Comparison of ENCODE assay signal across 9 mouse cellular contexts in genomic region chr5:21434148-21434929, GRCm38 (mm10). TPM values are rescaled to one million over a fixed set of nuclear protein-coding genes. Genes with fewer than 3 reads are reported as not detected.
DNase-seq lines count a peak whose midpoint lies in the region; ATAC-seq lines count a peak whose summit lies in the region.
"Had no signal": no experiment of that assay in that cellular context is flagged by ENCODE, and none has a peak within 500 bp of the region (broad histone marks: within the 10 kb centered on the region; RNA-seq: fewer than 3 reads in every experiment).

No protein-coding gene starts in this region.

- no peak overlapping the region for H3K27ac ChIP-seq in hindbrain, embryonic 11.5 days (ENCODE audit: low read depth, low read length)
- H3K27ac ChIP-seq in hindbrain, embryonic 10.5 days: no peak overlapping the region
- no peak overlapping the region for H3K27ac ChIP-seq in hindbrain, embryonic 14.5 days

- no peak for ATAC-seq in hindbrain, embryonic 11.5 days (ENCODE audit: low FRiP score)
- ATAC-seq in cerebellum, adult (ENCODE audit: insufficient number of reproducible peaks, low FRiP score, low TSS enrichment): peak; percentile 95
- ATAC-seq in hindbrain, embryonic 14.5 days (ENCODE audit: low FRiP score): peak; percentile 57; the same call in 1 of the 2 replicates

- no peaks in the 10 kb centered on the region for H3K27me3 ChIP-seq in hindbrain, embryonic 11.5 days (ENCODE audit: control insufficient read depth, insufficient read depth, low read length)
- H3K27me3 ChIP-seq in hindbrain, embryonic 10.5 days (ENCODE audit: insufficient read depth, poor library complexity, severe bottlenecking): no peaks in the 10 kb centered on the region
- H3K27me3 ChIP-seq in hindbrain, embryonic 14.5 days (ENCODE audit: control insufficient read depth, insufficient read depth, low read length): no peaks in the 10 kb centered on the region

- H3K36me3 ChIP-seq in hindbrain, embryonic 11.5 days (ENCODE audit: control insufficient read depth, insufficient read depth, low read length): no peaks in the 10 kb centered on the region
- H3K36me3 ChIP-seq in hindbrain, embryonic 10.5 days: no peaks in the 10 kb centered on the region
- no peaks in the 10 kb centered on the region for H3K36me3 ChIP-seq in hindbrain, embryonic 14.5 days (replicated peaks; ENCODE audit: control insufficient read depth, insufficient read depth)

- WGBS in hindbrain, embryonic 11.5 days: 81% methylated on average over 11 of the region's 11 CpGs
- WGBS in hindbrain, embryonic 10.5 days: 81% methylated on average over 11 of the region's 11 CpGs
- 77% methylated on average over 11 of the region's 11 CpGs for WGBS in hindbrain, embryonic 14.5 days

- peak; percentile 31 for DNase-seq in hindbrain, embryonic 11.5 days (ENCODE audit: low spot score)
- DNase-seq in hindbrain, embryonic 10.5 days (ENCODE audit: low spot score): no peak
- DNase-seq in 3T3-L1 (ENCODE audit: low read depth, low spot score): peak; percentile 92
- DNase-seq in hindbrain, embryonic 14.5 days (ENCODE audit: low spot score): peak; percentile 64
- peak; percentile 9 for DNase-seq in retina, adult 2 months (ENCODE audit: low read depth, low spot score)
- no peak for DNase-seq in gastrocnemius, postnatal 36 days
- no peak for DNase-seq in ovary, postnatal 36 days (ENCODE audit: low spot score)

- H3K9me3 ChIP-seq in hindbrain, embryonic 11.5 days (ENCODE audit: control insufficient read depth, low read length): no peaks in the 10 kb centered on the region
- no peaks in the 10 kb centered on the region for H3K9me3 ChIP-seq in hindbrain, embryonic 10.5 days
- no peaks in the 10 kb centered on the region for H3K9me3 ChIP-seq in hindbrain, embryonic 14.5 days (ENCODE audit: control insufficient read depth, low read length)

- no peaks in the 10 kb centered on the region for H3K4me1 ChIP-seq in hindbrain, embryonic 11.5 days (replicated peaks; ENCODE audit: control insufficient read depth, insufficient read depth, low read length)
- H3K4me1 ChIP-seq in hindbrain, embryonic 10.5 days (replicated peaks): peaks cover 4% of the 10 kb centered on the region; the same call in 1 of the 2 replicates
- H3K4me1 ChIP-seq in hindbrain, embryonic 14.5 days (replicated peaks; ENCODE audit: control insufficient read depth, insufficient read depth, low read length): no peaks in the 10 kb centered on the region

- no peak overlapping the region for H3K4me2 ChIP-seq in hindbrain, embryonic 11.5 days (replicated peaks; ENCODE audit: low read depth, low read length)
- H3K4me2 ChIP-seq in hindbrain, embryonic 14.5 days (replicated peaks): no peak overlapping the region

- H3K4me3 ChIP-seq in hindbrain, embryonic 11.5 days (ENCODE audit: low read depth, low read length): no peak overlapping the region
- H3K4me3 ChIP-seq in hindbrain, embryonic 10.5 days: no peak overlapping the region
- H3K4me3 ChIP-seq in hindbrain, embryonic 14.5 days (replicated peaks; ENCODE audit: low read length): no peak overlapping the region

- intact Hi-C loops in gastrocnemius, postnatal 36 days (cut with DNase I): no loop called here

- H3K9ac ChIP-seq in hindbrain, embryonic 11.5 days (ENCODE audit: low read depth, low read length): no peak overlapping the region
- H3K9ac ChIP-seq in hindbrain, embryonic 14.5 days: no peak overlapping the region

RNA-seq across cellular contexts. Expression of gene Fam185a, which starts 9.6 kb away (rescaled TPM):
- 4.7 and 5.7 TPM in 2 replicates for polyA plus RNA-seq in hindbrain, embryonic 11.5 days (2014; fragmentation: Nextera tagmentation; extraction: Ambion mirVana)
- 4.6 TPM in 2 replicates for polyA plus RNA-seq in hindbrain, embryonic 10.5 days (2016; fragmentation: Nextera tagmentation; extraction: Ambion mirVana)
- 9.5 and 10.8 TPM in 2 replicates for polyA plus RNA-seq in hindbrain, embryonic 14.5 days (2014; fragmentation: Nextera tagmentation; extraction: Ambion mirVana)
- 1 to 10 TPM; 7.6 to 9.1 TPM for total RNA-seq in gastrocnemius, postnatal 36 days (2021)

RNA-seq across cellular contexts. Expression of gene Ccdc146, which starts 9.9 kb away (rescaled TPM):
- polyA plus RNA-seq in hindbrain, embryonic 11.5 days (2014; fragmentation: Nextera tagmentation; extraction: Ambion mirVana): 0.88 and 1.5 TPM in 2 replicates
- 0.68 and 1.3 TPM in 2 replicates for polyA plus RNA-seq in hindbrain, embryonic 10.5 days (2016; fragmentation: Nextera tagmentation; extraction: Ambion mirVana)
- 0.95 and 1.4 TPM in 2 replicates for polyA plus RNA-seq in hindbrain, embryonic 14.5 days (2014; fragmentation: Nextera tagmentation; extraction: Ambion mirVana)
- total RNA-seq in gastrocnemius, postnatal 36 days (2021): 1 to 10 TPM; 3.5 to 4.1 TPM
- polyA plus RNA-seq: spleen, adult 2 months had no signal

Comparison
In these comparisons a context has a peak if more than half of its experiments do, and no peak if none do; other contexts are left out.
1. DNase-seq: peak in hindbrain, embryonic 11.5 days (single experiment), 3T3-L1 (single experiment), hindbrain, embryonic 14.5 days (single experiment) and retina, adult 2 months (single experiment); none in hindbrain, embryonic 10.5 days (single experiment), gastrocnemius, postnatal 36 days (0 of 2) and ovary, postnatal 36 days (single experiment).